Mouse (Mus musculus): ENCODE results near the gene Degs1. TPM values are rescaled to one million over a fixed set of nuclear protein-coding genes. Genes with fewer than 3 reads are reported as not detected.

The Degs1 gene
- polyA plus RNA-seq, 1 experiment from 2014 or later, result 111 TPM

DNA sequence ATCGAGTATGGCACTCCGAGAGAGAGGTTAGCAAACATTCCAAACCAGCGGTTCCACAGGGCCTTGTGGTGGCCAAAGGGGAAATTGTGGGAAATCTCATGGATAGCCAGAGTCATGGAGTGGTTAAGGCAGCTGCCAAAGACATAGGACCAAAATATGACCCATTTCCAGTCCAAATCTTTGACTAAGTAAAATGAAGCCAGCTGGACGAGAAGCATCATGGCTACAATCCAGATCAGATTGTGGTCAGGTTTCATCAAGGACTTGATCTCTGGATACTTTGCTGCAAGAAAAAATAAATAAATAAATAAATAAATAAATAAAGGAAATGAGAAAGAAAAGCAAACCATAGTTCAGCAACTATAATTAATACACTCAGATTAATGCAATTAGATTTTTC is 3.2 kb downstream of the Degs1 start:
- no peak overlapping the region for H3K4me3 ChIP-seq
- WGBS, result 94% methylated on average over 4 of the region's 4 CpGs
- no peaks in the 10 kb centered on the region for H3K9me3 ChIP-seq
- no peak for ATAC-seq (ENCODE audit: low FRiP score, low read depth)
- H3K27me3 ChIP-seq, result no peaks in the 10 kb centered on the region
- peaks cover 26% of the 10 kb centered on the region for H3K4me1 ChIP-seq
- H3K36me3 ChIP-seq, result peaks cover 45% of the 10 kb centered on the region
- H3K27ac ChIP-seq, result no peak overlapping the region
- H3K9ac ChIP-seq, result no peak overlapping the region
- H3K4me2 ChIP-seq (replicated peaks), result no peak overlapping the region

- WGBS, result 94% methylated on average over 6 of the region's 6 CpGs
- H3K4me3 ChIP-seq, result no peak overlapping the region
- no peak overlapping the region for H3K4me2 ChIP-seq (replicated peaks)
- no peak overlapping the region for H3K27ac ChIP-seq
- H3K9me3 ChIP-seq, result no peaks in the 10 kb centered on the region
- H3K9ac ChIP-seq, result no peak overlapping the region
- H3K27me3 ChIP-seq, result no peaks in the 10 kb centered on the region
- peaks cover 61% of the 10 kb centered on the region for H3K36me3 ChIP-seq
- peaks cover 2% of the 10 kb centered on the region for H3K4me1 ChIP-seq
- no peak for ATAC-seq (ENCODE audit: low FRiP score, low read depth)
Observed at GRCm38 (mm10) chr1:182275109-182275508, 7.5 kb downstream of the Degs1 start.

DNA sequence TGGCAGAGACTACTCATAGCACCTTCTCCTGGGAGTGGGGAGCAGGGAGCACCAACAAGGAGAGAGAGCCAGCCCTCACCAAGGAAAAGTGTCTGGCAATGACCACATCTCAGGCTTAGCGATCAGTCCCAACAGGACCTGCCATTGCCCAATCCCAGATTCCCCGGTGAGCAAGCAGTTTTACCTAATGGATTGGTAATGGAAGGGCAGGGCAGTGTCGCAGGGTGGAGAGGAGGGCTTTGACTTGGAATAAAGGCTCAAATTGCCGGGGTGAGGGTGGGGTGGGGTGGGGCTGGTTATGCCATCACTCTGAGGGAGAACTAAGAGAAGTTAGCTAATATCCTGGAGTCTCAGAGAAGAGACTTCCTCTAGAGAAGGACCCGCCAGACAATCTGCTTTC is 11.0 kb downstream of the Degs1 start:
- Histone ChIP-seq H3K4me2 (replicated peaks) (no peak overlapping the region), H3K27me3 (no peaks in the 10 kb centered on the region), H3K9me3 (no peaks in the 10 kb centered on the region), H3K36me3 (peaks cover 33% of the 10 kb centered on the region), H3K4me3 (no peak overlapping the region), H3K4me1 (no peaks in the 10 kb centered on the region), H3K9ac (no peak overlapping the region), H3K27ac (no peak overlapping the region)
- ATAC-seq (ENCODE audit: low FRiP score, low read depth), result no peak
- 73% methylated on average over 5 of the region's 5 CpGs for WGBS

- H3K9me3 ChIP-seq, result no peaks in the 10 kb centered on the region
- H3K9ac ChIP-seq, result no peak overlapping the region
- peaks cover 29% of the 10 kb centered on the region for H3K36me3 ChIP-seq
- ATAC-seq (ENCODE audit: low FRiP score, low read depth), result peak; percentile 59; the same call in 1 of the 2 replicates
- H3K4me1 ChIP-seq, result no peaks in the 10 kb centered on the region
- no peak overlapping the region for H3K27ac ChIP-seq
- H3K4me2 ChIP-seq (replicated peaks), result no peak overlapping the region
- H3K4me3 ChIP-seq, result no peak overlapping the region
- H3K27me3 ChIP-seq, result no peaks in the 10 kb centered on the region
- WGBS, result 75% methylated on average over 5 of the region's 5 CpGs
Observed at GRCm38 (mm10) chr1:182271130-182271529, 11.5 kb downstream of the Degs1 start.

GRCm38 (mm10) chr1:182268317-182268716 is 14.3 kb downstream of the Degs1 start:
- no peak overlapping the region for H3K27ac ChIP-seq
- ATAC-seq (ENCODE audit: low FRiP score, low read depth), result no peak
- WGBS, result 69% methylated on average over 4 of the region's 4 CpGs

DNA sequence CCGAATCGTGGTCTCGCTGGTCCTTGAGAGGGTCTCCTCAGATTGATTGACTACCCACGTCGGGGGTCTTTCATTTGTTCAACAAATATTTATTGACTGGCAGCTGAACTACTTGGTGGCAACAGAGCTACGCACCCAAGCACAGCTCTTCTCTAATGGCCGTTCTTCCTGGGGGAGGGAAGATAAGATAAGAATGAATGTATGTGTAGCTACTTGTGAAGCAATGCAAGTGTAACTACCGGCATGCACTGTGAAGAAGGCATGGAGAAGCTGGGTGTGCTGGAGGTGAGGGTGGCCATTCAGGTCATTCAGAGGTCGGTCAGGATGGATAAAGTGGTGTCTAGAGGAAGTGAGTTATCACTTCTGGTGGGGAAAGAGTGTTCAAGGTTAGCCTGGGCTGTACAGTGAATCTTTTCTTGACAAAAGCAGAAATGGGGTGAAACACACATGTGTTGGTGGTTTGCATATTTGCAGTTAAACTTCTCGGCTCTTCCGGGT is 16.5 kb downstream of the Degs1 start:
- no peaks in the 10 kb centered on the region for H3K4me1 ChIP-seq

More at GRCm38 (mm10) chr1:182268317-182268716, 14.3 kb downstream of the Degs1 start:
- no peaks in the 10 kb centered on the region for H3K4me1 ChIP-seq
- H3K9ac ChIP-seq, result no peak overlapping the region; the same call in 1 of the 2 replicates
- peaks cover 9% of the 10 kb centered on the region; the same call in 1 of the 2 replicates for H3K36me3 ChIP-seq
- no peaks in the 10 kb centered on the region for H3K9me3 ChIP-seq
- no peak overlapping the region for H3K4me2 ChIP-seq (replicated peaks)
- H3K27me3 ChIP-seq, result no peaks in the 10 kb centered on the region
- no peak overlapping the region for H3K4me3 ChIP-seq

DNA sequence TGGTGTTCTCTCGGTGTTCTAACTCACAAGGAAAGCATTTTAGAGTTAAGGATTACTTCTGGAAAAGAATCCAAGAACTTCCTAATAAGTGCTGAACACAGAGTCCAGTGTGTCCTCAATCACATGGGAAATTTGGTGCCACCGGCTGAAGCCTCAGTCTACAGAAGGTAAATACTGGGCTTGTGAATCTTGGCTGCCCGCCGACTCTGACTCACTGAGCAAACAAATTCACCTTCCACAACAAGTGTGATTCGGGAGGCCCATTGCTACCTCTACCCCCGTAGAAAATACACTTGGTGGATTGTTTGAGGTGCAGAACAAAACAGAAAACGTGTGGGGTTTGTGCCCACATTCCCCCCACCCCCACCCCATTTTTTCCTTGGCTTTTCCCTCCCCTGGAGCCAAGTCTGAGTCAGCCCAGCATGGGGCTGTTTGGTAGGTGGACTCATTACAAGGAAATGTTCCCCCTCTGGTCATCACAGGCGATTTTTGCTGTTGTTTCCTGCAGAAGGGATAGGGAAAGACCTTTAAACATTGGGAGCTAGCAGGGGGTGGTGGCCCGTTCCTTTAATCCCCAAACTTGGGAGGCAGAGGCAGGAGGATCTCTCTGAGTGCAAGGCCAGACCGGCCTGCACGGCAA is 26.4 kb downstream of the Degs1 start:
- WGBS, result 80% methylated on average over 11 of the region's 11 CpGs
- Histone ChIP-seq H3K36me3 (no peaks in the 10 kb centered on the region), H3K9ac (no peak overlapping the region), H3K9me3 (no peaks in the 10 kb centered on the region), H3K4me1 (no peaks in the 10 kb centered on the region), H3K4me3 (no peak overlapping the region), H3K4me2 (replicated peaks) (no peak overlapping the region), H3K27ac (no peak overlapping the region), H3K27me3 (no peaks in the 10 kb centered on the region)
- no peak for ATAC-seq (ENCODE audit: low FRiP score, low read depth)

More for the DNA sequence above, 16.5 kb downstream of the Degs1 start:
- Histone ChIP-seq H3K27ac (no peak overlapping the region), H3K4me2 (replicated peaks) (no peak overlapping the region), H3K9me3 (no peaks in the 10 kb centered on the region), H3K27me3 (no peaks in the 10 kb centered on the region), H3K4me3 (no peak overlapping the region), H3K36me3 (no peaks in the 10 kb centered on the region), H3K9ac (no peak overlapping the region)
- ATAC-seq (ENCODE audit: low FRiP score, low read depth), result no peak
- WGBS, result 93% methylated on average over 11 of the region's 11 CpGs

GRCm38 (mm10) chr1:182255031-182255430 is 27.6 kb downstream of the Degs1 start:
- Histone ChIP-seq H3K27me3 (no peaks in the 10 kb centered on the region), H3K9me3 (no peaks in the 10 kb centered on the region), H3K36me3 (no peaks in the 10 kb centered on the region), H3K4me1 (0 out of 2 replicates have a peak, but pooled peaks cover 6% of the 10 kb centered on the region), H3K4me3 (no peak overlapping the region), H3K4me2 (replicated peaks) (no peak overlapping the region), H3K27ac (peak overlapping the region; percentile 6; the same call in 1 of the 2 replicates), H3K9ac (no peak overlapping the region)
- ATAC-seq (ENCODE audit: low FRiP score, low read depth), result no peak
- WGBS, result 85% methylated on average over 11 of the region's 11 CpGs

GRCm38 (mm10) chr1:182254618-182255017 is 28.0 kb downstream of the Degs1 start:
- 0 out of 2 replicates have a peak, but pooled peaks cover 6% of the 10 kb centered on the region for H3K4me1 ChIP-seq
- H3K9me3 ChIP-seq, result no peaks in the 10 kb centered on the region
- ATAC-seq (ENCODE audit: low FRiP score, low read depth), result no peak
- no peak overlapping the region for H3K4me2 ChIP-seq (replicated peaks)
- no peaks in the 10 kb centered on the region for H3K27me3 ChIP-seq
- no peak overlapping the region for H3K4me3 ChIP-seq
- H3K27ac ChIP-seq, result no peak overlapping the region
- 89% methylated on average over 8 of the region's 8 CpGs for WGBS
- no peak overlapping the region for H3K9ac ChIP-seq
- no peaks in the 10 kb centered on the region for H3K36me3 ChIP-seq

- Histone ChIP-seq H3K9ac (no peak overlapping the region), H3K9me3 (no peaks in the 10 kb centered on the region), H3K27ac (no peak overlapping the region), H3K4me1 (0 out of 2 replicates have a peak, but pooled peaks cover 6% of the 10 kb centered on the region), H3K36me3 (no peaks in the 10 kb centered on the region), H3K4me2 (replicated peaks) (no peak overlapping the region), H3K4me3 (no peak overlapping the region), H3K27me3 (no peaks in the 10 kb centered on the region)
- WGBS, result 88% methylated on average over 12 of the region's 12 CpGs
- no peak for ATAC-seq (ENCODE audit: low FRiP score, low read depth)
Observed at GRCm38 (mm10) chr1:182253756-182254534, 28.7 kb downstream of the Degs1 start.

- no peak overlapping the region for H3K27ac ChIP-seq
- H3K27me3 ChIP-seq, result no peaks in the 10 kb centered on the region
- 0 out of 2 replicates have a peak, but pooled peaks cover 6% of the 10 kb centered on the region for H3K4me1 ChIP-seq
- no peak overlapping the region for H3K9ac ChIP-seq
- 83% methylated on average over 10 of the region's 10 CpGs for WGBS
- no peak overlapping the region for H3K4me3 ChIP-seq
- H3K9me3 ChIP-seq, result no peaks in the 10 kb centered on the region
- no peak overlapping the region for H3K4me2 ChIP-seq (replicated peaks)
- no peak for ATAC-seq (ENCODE audit: low FRiP score, low read depth)
- H3K36me3 ChIP-seq, result no peaks in the 10 kb centered on the region
Observed at GRCm38 (mm10) chr1:182252534-182253171, 30.0 kb downstream of the Degs1 start.

GRCm38 (mm10) chr1:182250734-182251133 is 31.9 kb downstream of the Degs1 start:
- 0 out of 2 replicates have a peak, but pooled peaks cover 6% of the 10 kb centered on the region for H3K4me1 ChIP-seq
- no peak overlapping the region for H3K4me3 ChIP-seq
- no peaks in the 10 kb centered on the region for H3K27me3 ChIP-seq
- H3K36me3 ChIP-seq, result no peaks in the 10 kb centered on the region
- H3K9ac ChIP-seq, result no peak overlapping the region
- no peaks in the 10 kb centered on the region for H3K9me3 ChIP-seq
- no peak overlapping the region for H3K27ac ChIP-seq
- WGBS, result 45% methylated on average over 4 of the region's 4 CpGs
- no peak overlapping the region for H3K4me2 ChIP-seq (replicated peaks)
- no peak for ATAC-seq (ENCODE audit: low FRiP score, low read depth)
